Mouse (Mus musculus) limb, embryonic 12.5 days (tissue): ENCODE results near the gene Neurl3. TPM values are rescaled to one million over a fixed set of nuclear protein-coding genes. Genes with fewer than 3 reads are reported as not detected.

Experiments
- ATAC-seq: fragments of 200-750 bp; cut with Nextera tagmentation; 2 replicates; pipeline ENCODE4 v1.8.0; 2017; ENCODE audit warnings: low read depth, moderate TSS enrichment; ENCODE audit not compliant: insufficient number of reproducible peaks, insufficient read depth, low FRiP score, low TSS enrichment
- H3K27ac ChIP-seq: fragments of 300-500 bp; sonication (generic); 2 replicates; pipeline ENCODE4 v1.5.1; 2016; ENCODE audit warnings: mild to moderate bottlenecking, moderate library complexity
- H3K27me3 ChIP-seq: fragments of 300-500 bp; sonication (generic); 2 replicates; pipeline ENCODE4 v1.6.1; 2016; ENCODE audit warnings: mild to moderate bottlenecking, moderate library complexity
- H3K36me3 ChIP-seq: fragments of 300-500 bp; sonication (generic); 2 replicates; pipeline ENCODE4 v1.6.1; 2016; ENCODE audit warnings: mild to moderate bottlenecking, moderate library complexity
- H3K4me1 ChIP-seq: fragments of 300-500 bp; sonication (generic); replicated peaks from 2 replicates; pipeline ENCODE4 v1.6.1; 2016
- H3K4me2 ChIP-seq: fragments of 300-500 bp; sonication (generic); 2 replicates; pipeline ENCODE4 v1.6.1; 2016; ENCODE audit warnings: mild to moderate bottlenecking, moderate library complexity
- H3K4me3 ChIP-seq: fragments of 300-500 bp; sonication (generic); replicated peaks from 2 replicates; pipeline ENCODE4 v1.5.1; 2016; ENCODE audit warnings: mild to moderate bottlenecking
- H3K9ac ChIP-seq: fragments of 300-500 bp; sonication (generic); replicated peaks from 2 replicates; pipeline ENCODE4 v1.6.1; 2016; ENCODE audit warnings: mild to moderate bottlenecking, moderate library complexity
- H3K9me3 ChIP-seq: fragments of 300-500 bp; sonication (generic); 2 replicates; pipeline ENCODE4 v1.6.1; 2016; ENCODE audit warnings: mild to moderate bottlenecking, moderate library complexity
- WGBS: fragments of 180-500 bp; shearing (Covaris S2); methylation state at CpG from one replicate; pipeline ENCODE4 v1.1.7; 2016; 5-methylcytosine and 5-hydroxymethylcytosine counted together
- polyA plus RNA-seq: library from polyadenylated mRNA; unstranded; fragments of >200 nt; fragmentation: Nextera tagmentation; extraction: Ambion mirVana; gene quantifications from 2 replicates; pipeline ENCODE4 v1.2.1, GENCODE M21; 2016

Neurl3 gene
- polyA plus RNA-seq, 1 experiment from 2014 or later: 0.55 TPM

DNA sequence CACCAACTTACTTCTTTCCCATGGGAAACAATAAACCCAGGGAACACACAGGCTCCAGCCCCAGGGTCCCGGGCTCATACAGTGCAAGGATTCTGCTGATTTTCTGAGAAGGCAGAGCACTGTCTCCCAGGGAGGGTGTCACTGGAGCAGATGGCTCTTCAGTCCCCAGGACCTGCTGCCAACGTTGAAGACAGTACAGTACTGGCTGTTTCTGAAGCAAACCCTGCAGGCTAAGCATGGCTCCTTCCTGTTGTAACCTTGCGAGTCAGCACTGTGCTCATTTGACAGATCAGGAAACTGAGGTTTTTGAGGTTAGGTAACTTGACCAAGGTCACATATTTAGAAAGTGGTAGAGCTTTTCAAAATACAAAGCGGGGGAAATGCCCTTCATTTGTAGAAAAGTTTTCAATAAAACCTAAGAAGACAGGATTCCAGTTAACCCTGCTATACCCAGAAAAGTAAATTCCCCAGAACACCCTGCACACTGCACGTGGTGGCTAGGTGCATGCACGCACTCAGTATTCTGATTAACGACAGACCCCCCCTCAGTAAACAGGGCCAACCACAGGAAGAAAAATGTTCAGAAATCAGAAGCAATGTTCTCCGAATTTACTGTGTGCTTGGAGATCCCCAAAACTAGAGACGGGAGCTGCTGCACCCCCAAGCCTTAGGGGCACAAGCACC lies 22.1 kb upstream of the Neurl3 start:
- Histone ChIP-seq H3K27ac (no peak overlapping the region), H3K9ac (no peak overlapping the region), H3K9me3 (no peaks in the 10 kb centered on the region), H3K4me3 (no peak overlapping the region), H3K36me3 (no peaks in the 10 kb centered on the region), H3K27me3 (peaks cover 48% of the 10 kb centered on the region), H3K4me2 (no peak overlapping the region), H3K4me1 (no peaks in the 10 kb centered on the region)
- WGBS: 69% methylated on average over 9 of the region's 9 CpGs
- ATAC-seq: no peak

DNA sequence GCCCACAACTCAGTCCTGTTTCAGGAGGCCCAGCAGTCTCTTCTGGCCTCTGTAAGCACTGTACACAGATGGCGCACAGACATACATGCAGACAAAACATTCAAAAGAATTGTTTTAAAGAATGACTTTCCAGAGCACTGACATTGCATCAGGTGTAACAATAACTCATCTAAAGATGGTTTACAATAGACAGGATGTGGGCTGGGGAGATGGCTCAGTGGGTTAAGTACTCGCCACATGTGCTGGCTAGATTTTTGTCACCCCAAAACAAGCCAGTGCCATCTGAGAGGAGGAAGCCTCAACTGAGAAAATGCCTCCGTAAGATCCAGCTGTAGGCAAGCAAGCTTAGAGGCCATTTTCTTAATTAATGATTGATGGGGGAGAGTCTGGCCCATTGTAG lies 19.9 kb upstream of the Neurl3 start:
- H3K4me1 ChIP-seq: no peaks in the 10 kb centered on the region
- no peaks in the 10 kb centered on the region for H3K36me3 ChIP-seq
- no peak overlapping the region for H3K4me3 ChIP-seq
- H3K27ac ChIP-seq: no peak overlapping the region
- no peaks in the 10 kb centered on the region for H3K9me3 ChIP-seq
- no peak overlapping the region for H3K4me2 ChIP-seq
- 73% methylated on average over 3 of the region's 3 CpGs for WGBS
- H3K9ac ChIP-seq: no peak overlapping the region
- H3K27me3 ChIP-seq: peaks cover 26% of the 10 kb centered on the region
- no peak for ATAC-seq

GRCm38 (mm10) chr1:36293470-36293869 lies 19.0 kb upstream of the Neurl3 start:
- Histone ChIP-seq H3K27ac (no peak overlapping the region), H3K4me1 (no peaks in the 10 kb centered on the region), H3K4me2 (no peak overlapping the region), H3K27me3 (peaks cover 17% of the 10 kb centered on the region), H3K9ac (no peak overlapping the region), H3K36me3 (no peaks in the 10 kb centered on the region), H3K9me3 (no peaks in the 10 kb centered on the region), H3K4me3 (no peak overlapping the region)
- WGBS: 94% methylated on average over 8 of the region's 8 CpGs
- no peak for ATAC-seq

GRCm38 (mm10) chr1:36281849-36282248 lies 7.4 kb upstream of the Neurl3 start:
- H3K4me3 ChIP-seq: no peak overlapping the region
- H3K9ac ChIP-seq: no peak overlapping the region
- H3K27me3 ChIP-seq: no peaks in the 10 kb centered on the region
- H3K9me3 ChIP-seq: no peaks in the 10 kb centered on the region
- ATAC-seq: no peak
- WGBS: 85% methylated on average over 6 of the region's 6 CpGs
- no peak overlapping the region for H3K27ac ChIP-seq
- H3K4me2 ChIP-seq: no peak overlapping the region
- no peaks in the 10 kb centered on the region for H3K36me3 ChIP-seq
- H3K4me1 ChIP-seq: no peaks in the 10 kb centered on the region

- Histone ChIP-seq H3K4me3 (no peak overlapping the region), H3K36me3 (no peaks in the 10 kb centered on the region), H3K9ac (no peak overlapping the region), H3K4me1 (no peaks in the 10 kb centered on the region), H3K27me3 (no peaks in the 10 kb centered on the region), H3K27ac (no peak overlapping the region), H3K9me3 (no peaks in the 10 kb centered on the region), H3K4me2 (no peak overlapping the region)
- WGBS: 84% methylated on average over 3 of the region's 3 CpGs
- no peak for ATAC-seq
Observed at GRCm38 (mm10) chr1:36280938-36281337, 6.5 kb upstream of the Neurl3 start.

DNA sequence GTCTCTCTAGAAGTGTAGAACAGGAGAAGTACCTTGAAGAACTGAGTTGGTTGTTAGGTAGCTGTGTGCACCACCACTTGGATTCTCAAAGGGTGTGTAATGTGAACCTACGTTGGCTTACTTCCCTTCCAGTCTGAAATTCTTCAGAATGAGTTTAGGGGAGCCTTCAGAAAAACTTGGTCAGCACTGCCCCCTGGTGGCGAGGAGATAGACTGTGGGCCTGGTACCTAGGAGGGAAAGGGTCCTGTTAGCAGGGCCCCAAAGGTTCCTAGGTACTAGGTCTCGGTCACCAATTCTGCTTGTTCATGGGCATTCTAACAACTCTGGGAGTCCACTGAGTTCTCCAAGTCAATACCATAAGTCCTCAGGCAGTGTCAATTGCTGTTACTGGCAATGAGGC lies 4.7 kb upstream of the Neurl3 start:
- Histone ChIP-seq H3K27me3 (no peaks in the 10 kb centered on the region), H3K27ac (no peak overlapping the region), H3K4me1 (no peaks in the 10 kb centered on the region), H3K4me2 (no peak overlapping the region), H3K4me3 (no peak overlapping the region), H3K36me3 (no peaks in the 10 kb centered on the region), H3K9me3 (no peaks in the 10 kb centered on the region), H3K9ac (no peak overlapping the region)
- 21% methylated on average over 3 of the region's 3 CpGs for WGBS
- no peak for ATAC-seq

- Histone ChIP-seq H3K27me3 (no peaks in the 10 kb centered on the region; the same call in 1 of the 2 replicates), H3K9ac (no peak overlapping the region), H3K4me1 (peaks cover 10% of the 10 kb centered on the region; the same call in 1 of the 2 replicates), H3K36me3 (no peaks in the 10 kb centered on the region), H3K4me3 (no peak overlapping the region), H3K27ac (no peak overlapping the region), H3K4me2 (no peak overlapping the region), H3K9me3 (no peaks in the 10 kb centered on the region)
- ATAC-seq: no peak
- WGBS: 21% methylated on average over 7 of the region's 7 CpGs
Observed at GRCm38 (mm10) chr1:36277267-36278060, 3.0 kb upstream of the Neurl3 start.

- no peak for ATAC-seq
- H3K27me3 ChIP-seq: peaks cover under 1% of the 10 kb centered on the region
- H3K4me3 ChIP-seq: no peak overlapping the region
- no peak overlapping the region for H3K9ac ChIP-seq
- 78% methylated on average over 13 of the region's 13 CpGs for WGBS
- H3K4me2 ChIP-seq: no peak overlapping the region
- no peaks in the 10 kb centered on the region for H3K9me3 ChIP-seq
- H3K4me1 ChIP-seq: peaks cover 14% of the 10 kb centered on the region
- no peak overlapping the region for H3K27ac ChIP-seq
- no peaks in the 10 kb centered on the region for H3K36me3 ChIP-seq
Observed at GRCm38 (mm10) chr1:36275635-36276389, 1.3 kb upstream of the Neurl3 start.

- Histone ChIP-seq H3K4me1 (peaks cover 30% of the 10 kb centered on the region), H3K36me3 (no peaks in the 10 kb centered on the region), H3K9me3 (no peaks in the 10 kb centered on the region), H3K9ac (no peak overlapping the region), H3K27ac (no peak overlapping the region), H3K4me2 (peak overlapping the region; percentile 24), H3K27me3 (peaks cover 25% of the 10 kb centered on the region), H3K4me3 (no peak overlapping the region)
- ATAC-seq: no peak
- WGBS: 8% methylated on average over 9 of the region's 9 CpGs
Observed at GRCm38 (mm10) chr1:36273288-36273687, 1.2 kb downstream of the Neurl3 start.

DNA sequence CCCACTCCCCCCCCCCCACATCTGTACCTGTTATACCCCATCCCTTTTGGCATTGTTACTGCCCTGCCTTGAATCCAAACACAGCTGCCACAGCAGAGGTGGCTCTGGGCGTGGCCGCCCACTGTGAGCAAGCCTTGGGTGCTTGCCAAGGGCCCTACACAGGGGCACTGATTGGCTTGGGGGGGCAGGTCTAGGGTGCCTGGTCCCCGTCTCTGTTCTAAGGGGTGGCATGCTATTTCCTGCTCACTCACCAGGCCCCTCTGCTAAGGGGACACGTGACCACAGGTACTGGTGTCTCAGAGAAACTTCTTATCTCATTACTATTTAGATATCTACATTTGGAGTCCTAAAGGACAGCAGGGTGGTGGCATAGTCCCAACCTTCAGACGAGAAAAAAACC lies 1.9 kb downstream of the Neurl3 start:
- Histone ChIP-seq H3K9me3 (no peaks in the 10 kb centered on the region), H3K9ac (no peak overlapping the region), H3K27me3 (peaks cover 25% of the 10 kb centered on the region), H3K4me2 (no peak overlapping the region), H3K4me3 (no peak overlapping the region), H3K4me1 (peaks cover 30% of the 10 kb centered on the region), H3K27ac (no peak overlapping the region), H3K36me3 (no peaks in the 10 kb centered on the region)
- ATAC-seq: no peak
- WGBS: 76% methylated on average over 5 of the region's 5 CpGs

DNA sequence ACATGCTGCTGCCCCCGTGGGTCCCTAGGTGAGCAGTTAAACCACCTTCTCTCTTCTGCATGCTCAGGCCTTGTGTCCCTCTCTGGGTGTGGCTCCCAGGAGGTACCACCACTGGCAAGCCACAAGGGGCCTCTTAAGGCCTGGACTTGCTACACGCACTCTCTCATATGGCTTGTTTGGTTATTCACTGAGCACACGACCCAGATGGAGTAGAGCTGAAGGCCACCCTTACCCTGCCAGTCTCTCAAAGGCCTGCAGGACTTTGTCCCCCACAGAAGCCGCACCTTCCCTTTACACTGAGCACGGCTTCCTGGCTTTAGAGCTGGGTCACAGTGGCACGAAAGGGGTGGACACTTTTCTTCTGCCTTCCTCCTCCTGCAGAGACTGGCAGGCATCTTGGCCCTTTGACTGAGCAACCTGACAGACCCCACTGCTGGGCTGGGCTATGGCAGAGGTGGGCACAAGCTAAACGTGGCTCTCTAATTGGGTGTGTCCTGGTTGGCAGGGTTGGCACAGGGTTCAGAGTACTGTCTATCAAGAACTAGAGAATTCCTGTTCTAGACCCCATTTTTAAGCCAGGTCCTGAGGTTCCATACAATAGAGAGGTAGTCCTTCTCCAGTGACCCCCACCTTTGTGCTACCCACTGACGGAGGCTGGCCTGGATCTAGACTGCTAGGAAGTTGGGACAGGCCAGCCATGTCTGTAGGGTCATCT lies 2.8 kb downstream of the Neurl3 start:
- whole genome bisulfite sequencing: 75% methylated on average over 8 of the region's 8 CpGs
- no peak overlapping the region for H3K9ac ChIP-seq

More for the DNA sequence above, 2.8 kb downstream of the Neurl3 start:
- Histone ChIP-seq H3K4me1 (peaks cover 30% of the 10 kb centered on the region), H3K9me3 (no peaks in the 10 kb centered on the region), H3K4me3 (no peak overlapping the region), H3K27ac (no peak overlapping the region), H3K4me2 (no peak overlapping the region), H3K36me3 (no peaks in the 10 kb centered on the region), H3K27me3 (peaks cover 25% of the 10 kb centered on the region)
- ATAC-seq: no peak
